Mouse (Mus musculus): Measurements from ENCODE around the gene Hsf2bp. TPM values are rescaled to one million over a fixed set of nuclear protein-coding genes. Genes with fewer than 3 reads are reported as not detected.

Hsf2bp gene
- polyA plus RNA-seq, 1 experiment from 2014 or later: 0.56 TPM

DNA sequence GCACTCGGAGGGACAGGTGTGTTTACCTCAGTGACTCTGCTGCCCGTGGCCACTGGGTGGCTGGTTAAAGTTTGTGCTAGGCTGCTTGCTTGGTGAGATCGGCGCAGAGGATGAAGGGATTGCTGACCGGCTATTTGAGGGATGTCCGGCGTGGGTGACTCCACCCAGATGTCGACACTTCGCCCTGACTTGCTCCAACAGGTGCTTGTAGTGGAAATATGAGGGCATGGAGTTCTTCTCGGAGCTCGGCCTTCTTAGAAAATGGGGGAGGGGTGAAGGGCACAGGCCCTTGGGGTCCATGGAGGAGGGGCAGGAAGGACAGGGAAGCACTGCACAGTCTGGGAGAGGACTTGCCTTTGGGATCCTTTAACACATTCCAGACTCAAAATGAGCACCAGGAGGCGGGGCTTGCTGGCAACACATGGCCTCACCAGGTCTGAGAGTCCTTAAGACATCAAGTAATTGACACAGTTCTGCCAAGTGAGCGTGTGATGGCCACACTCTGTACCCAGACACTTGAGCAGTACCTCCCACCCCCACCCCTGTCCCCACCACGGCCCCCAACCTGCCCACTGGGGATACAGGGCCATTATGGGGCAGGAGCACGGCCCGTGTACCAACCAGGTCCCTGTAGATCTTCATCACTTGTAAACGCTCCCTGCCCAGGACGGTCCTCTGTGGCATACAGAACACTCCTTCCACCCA is 120.2 kb downstream of the Hsf2bp start:
- H3K4me2 ChIP-seq: no peak overlapping the region
- H3K27ac ChIP-seq: no peak overlapping the region
- H3K9ac ChIP-seq: no peak overlapping the region
- WGBS: 60% methylated on average over 18 of the region's 18 CpGs
- no peak overlapping the region for H3K4me3 ChIP-seq
- ATAC-seq (ENCODE audit: insufficient number of reproducible peaks, insufficient read depth, low FRiP score, low TSS enrichment, low read depth): no peak
- H3K27me3 ChIP-seq: no peaks in the 10 kb centered on the region
- no peaks in the 10 kb centered on the region for H3K9me3 ChIP-seq
- H3K4me1 ChIP-seq: peaks cover 38% of the 10 kb centered on the region
- H3K36me3 ChIP-seq: no peaks in the 10 kb centered on the region

DNA sequence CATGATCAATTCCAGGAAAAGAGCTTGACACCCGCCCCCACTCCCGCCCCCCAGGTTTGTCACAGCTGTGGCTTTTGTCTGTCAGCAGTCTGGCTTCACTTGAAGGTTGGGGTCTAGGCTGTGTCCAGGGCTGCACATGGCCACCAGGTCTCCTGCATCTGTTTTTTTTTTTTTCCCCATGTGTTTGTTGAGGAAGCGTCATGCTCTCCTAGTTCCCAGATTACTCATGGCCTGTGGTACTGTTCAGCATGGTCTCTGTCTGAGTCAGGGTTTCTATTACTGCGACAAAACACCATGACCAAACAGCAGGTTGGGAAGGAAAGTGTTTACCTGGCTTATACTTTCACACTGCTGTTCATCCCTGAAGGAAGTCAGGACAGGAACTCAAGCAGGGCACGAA is 121.8 kb downstream of the Hsf2bp start:
- WGBS: 90% methylated on average over 5 of the region's 5 CpGs

DNA sequence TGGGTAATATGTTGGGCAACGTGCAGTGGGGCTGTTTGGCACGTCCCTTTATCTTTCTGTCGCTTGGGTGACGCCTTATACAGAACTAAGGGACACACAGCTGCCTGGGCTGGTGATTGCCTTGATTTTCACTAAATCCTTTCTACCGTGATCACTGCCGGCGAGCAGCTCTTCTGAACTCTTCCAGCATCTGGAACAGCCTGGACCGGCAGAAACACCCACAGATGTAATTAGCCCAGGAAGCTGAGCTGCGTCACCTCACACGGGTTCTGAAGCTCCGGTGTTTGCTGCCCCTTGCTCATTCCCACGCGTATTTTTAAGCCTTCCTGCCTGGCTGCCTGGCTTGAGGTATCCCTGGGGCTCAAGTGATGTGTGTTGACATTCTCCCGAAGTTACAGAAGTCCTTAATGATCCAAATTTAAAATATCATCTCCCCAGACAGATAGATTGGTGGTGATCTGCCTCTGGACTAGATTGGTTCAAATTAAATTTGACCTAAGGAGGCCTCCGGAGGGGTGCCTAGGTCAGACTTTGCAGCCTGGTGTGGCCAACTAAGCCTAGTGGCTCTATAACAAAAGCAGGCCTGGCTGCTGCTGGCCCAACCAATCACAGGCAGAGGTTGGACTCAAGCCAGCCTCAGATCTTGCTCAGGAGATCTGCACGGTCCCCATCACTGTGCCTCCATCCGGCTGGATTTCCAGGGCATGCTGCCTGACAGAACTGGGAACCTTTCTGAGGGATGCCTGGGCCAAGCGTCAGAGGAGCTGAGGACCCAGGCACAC is 123.1 kb downstream of the Hsf2bp start:
- Histone ChIP-seq H3K9me3 (no peaks in the 10 kb centered on the region), H3K9ac (no peak overlapping the region), H3K27ac (peak overlapping the region; percentile 39), H3K4me2 (no peak overlapping the region), H3K27me3 (no peaks in the 10 kb centered on the region), H3K4me3 (no peak overlapping the region), H3K4me1 (peaks cover 31% of the 10 kb centered on the region), H3K36me3 (no peaks in the 10 kb centered on the region)
- 44% methylated on average over 18 of the region's 18 CpGs for WGBS
- ATAC-seq (ENCODE audit: insufficient number of reproducible peaks, insufficient read depth, low FRiP score, low TSS enrichment, low read depth): no peak

More for the DNA sequence above, 121.8 kb downstream of the Hsf2bp start:
- Histone ChIP-seq H3K9ac (no peak overlapping the region), H3K9me3 (no peaks in the 10 kb centered on the region), H3K27me3 (no peaks in the 10 kb centered on the region), H3K4me2 (no peak overlapping the region), H3K27ac (no peak overlapping the region), H3K4me3 (no peak overlapping the region), H3K4me1 (peaks cover 31% of the 10 kb centered on the region), H3K36me3 (no peaks in the 10 kb centered on the region)
- ATAC-seq (ENCODE audit: insufficient number of reproducible peaks, insufficient read depth, low FRiP score, low TSS enrichment, low read depth): no peak

DNA sequence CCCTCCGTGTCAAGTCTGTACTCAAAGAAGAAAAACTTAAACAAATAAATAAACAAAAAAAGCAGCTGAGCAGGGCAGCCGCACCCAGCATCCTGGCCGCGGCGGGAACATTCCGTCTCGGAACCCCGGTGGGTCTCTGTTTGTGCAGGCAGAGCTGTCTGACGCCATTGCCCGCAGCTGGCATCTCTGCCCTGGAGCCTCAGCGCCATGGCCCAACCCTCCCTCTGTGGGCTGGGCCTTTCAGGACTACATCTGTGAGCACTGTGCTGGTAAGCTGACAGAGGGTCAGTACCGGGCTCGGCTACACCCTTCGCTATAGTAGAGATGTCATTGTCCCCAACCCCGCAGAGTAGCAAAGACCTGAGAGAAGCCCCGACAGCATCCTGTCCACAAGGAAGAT is 123.8 kb downstream of the Hsf2bp start:
- 0 out of 2 replicates have a peak, but pooled peaks have one; percentile 27 for ATAC-seq (ENCODE audit: insufficient number of reproducible peaks, insufficient read depth, low FRiP score, low TSS enrichment, low read depth)
- H3K9ac ChIP-seq: no peak overlapping the region
- H3K36me3 ChIP-seq: no peaks in the 10 kb centered on the region
- H3K4me2 ChIP-seq: no peak overlapping the region
- H3K27me3 ChIP-seq: no peaks in the 10 kb centered on the region
- peak overlapping the region; percentile 39; the same call in 1 of the 2 replicates for H3K27ac ChIP-seq
- H3K9me3 ChIP-seq: no peaks in the 10 kb centered on the region
- peaks cover 31% of the 10 kb centered on the region for H3K4me1 ChIP-seq
- no peak overlapping the region for H3K4me3 ChIP-seq
- 78% methylated on average over 16 of the region's 16 CpGs for WGBS

DNA sequence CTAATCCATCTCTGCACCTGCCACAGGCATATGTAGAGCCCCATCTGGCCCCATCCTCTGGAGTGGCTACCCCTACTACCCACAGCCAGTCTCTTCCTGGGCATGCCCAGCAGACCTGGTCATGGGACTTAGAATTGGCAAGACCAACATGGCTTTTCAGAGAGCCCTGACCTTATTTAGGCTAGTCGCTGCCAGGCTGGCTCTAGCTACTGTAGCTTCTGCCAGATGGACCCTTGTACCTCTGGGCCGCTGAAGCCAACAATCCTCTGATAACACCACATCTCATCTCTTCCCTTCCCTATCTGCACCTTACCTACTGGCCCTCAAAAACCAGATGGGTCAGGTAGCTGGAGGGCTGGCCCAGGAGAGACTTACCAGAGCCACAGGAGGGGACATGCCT is 127.2 kb downstream of the Hsf2bp start:
- H3K4me2 ChIP-seq: no peak overlapping the region
- no peaks in the 10 kb centered on the region for H3K36me3 ChIP-seq
- ATAC-seq (ENCODE audit: insufficient number of reproducible peaks, insufficient read depth, low FRiP score, low TSS enrichment, low read depth): no peak
- H3K9ac ChIP-seq: no peak overlapping the region
- H3K27me3 ChIP-seq: no peaks in the 10 kb centered on the region
- no peaks in the 10 kb centered on the region for H3K9me3 ChIP-seq
- H3K4me3 ChIP-seq: no peak overlapping the region
- 90% methylated on average over 2 of the region's 2 CpGs for WGBS
- peaks cover 17% of the 10 kb centered on the region for H3K4me1 ChIP-seq
- H3K27ac ChIP-seq: no peak overlapping the region

DNA sequence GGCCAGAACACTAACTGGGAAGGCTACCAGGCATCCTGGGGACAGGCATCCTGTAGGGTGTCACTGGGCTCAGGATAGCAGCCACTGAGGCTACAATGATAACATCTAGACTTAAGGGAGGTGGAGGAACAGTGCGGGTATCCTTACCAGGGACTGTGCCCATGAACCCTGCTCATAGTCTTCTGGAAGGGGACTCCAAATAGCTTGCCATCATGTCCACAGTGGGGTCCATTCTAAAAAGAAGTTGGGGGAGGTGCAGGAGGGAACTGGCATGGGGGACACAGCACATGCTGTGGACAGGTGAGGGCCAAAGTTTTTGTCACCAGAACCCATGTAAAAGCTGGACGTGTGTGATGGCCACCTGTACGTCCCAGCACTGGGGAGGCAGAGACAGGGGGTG is 129.7 kb downstream of the Hsf2bp start:
- no peak for ATAC-seq (ENCODE audit: insufficient number of reproducible peaks, insufficient read depth, low FRiP score, low TSS enrichment, low read depth)
- H3K4me3 ChIP-seq: no peak overlapping the region
- no peaks in the 10 kb centered on the region for H3K9me3 ChIP-seq
- no peak overlapping the region for H3K27ac ChIP-seq
- H3K36me3 ChIP-seq: no peaks in the 10 kb centered on the region
- H3K4me1 ChIP-seq: no peaks in the 10 kb centered on the region
- H3K27me3 ChIP-seq: no peaks in the 10 kb centered on the region
- 89% methylated on average over 3 of the region's 3 CpGs for WGBS
- no peak overlapping the region for H3K9ac ChIP-seq
- no peak overlapping the region for H3K4me2 ChIP-seq

DNA sequence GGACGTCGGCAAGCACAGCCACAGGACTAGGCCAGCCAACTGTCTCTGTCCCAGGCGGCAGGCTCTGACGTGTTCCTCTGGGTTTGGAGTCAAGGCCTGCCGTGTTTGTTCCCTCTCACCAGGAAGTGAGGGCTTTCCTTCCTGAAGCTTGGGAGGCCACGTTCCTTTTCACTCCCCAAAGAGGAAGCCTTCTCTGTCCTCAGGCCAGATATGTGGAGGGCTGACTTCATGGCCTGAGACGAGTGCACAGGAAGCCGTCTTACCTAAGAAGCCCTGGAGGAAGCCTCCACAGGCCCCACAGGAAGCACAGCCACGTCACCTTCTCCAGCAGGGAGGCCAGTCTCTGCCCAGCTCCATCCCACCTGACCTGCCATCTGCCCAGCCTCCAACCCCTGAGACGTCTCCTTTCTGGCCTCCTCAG is 130.3 kb downstream of the Hsf2bp start:
- Histone ChIP-seq H3K9ac (no peak overlapping the region), H3K36me3 (no peaks in the 10 kb centered on the region), H3K27ac (no peak overlapping the region), H3K4me1 (no peaks in the 10 kb centered on the region), H3K4me3 (no peak overlapping the region), H3K4me2 (no peak overlapping the region), H3K9me3 (no peaks in the 10 kb centered on the region), H3K27me3 (no peaks in the 10 kb centered on the region)
- ATAC-seq (ENCODE audit: insufficient number of reproducible peaks, insufficient read depth, low FRiP score, low TSS enrichment, low read depth): no peak
- WGBS: 45% methylated on average over 10 of the region's 10 CpGs

DNA sequence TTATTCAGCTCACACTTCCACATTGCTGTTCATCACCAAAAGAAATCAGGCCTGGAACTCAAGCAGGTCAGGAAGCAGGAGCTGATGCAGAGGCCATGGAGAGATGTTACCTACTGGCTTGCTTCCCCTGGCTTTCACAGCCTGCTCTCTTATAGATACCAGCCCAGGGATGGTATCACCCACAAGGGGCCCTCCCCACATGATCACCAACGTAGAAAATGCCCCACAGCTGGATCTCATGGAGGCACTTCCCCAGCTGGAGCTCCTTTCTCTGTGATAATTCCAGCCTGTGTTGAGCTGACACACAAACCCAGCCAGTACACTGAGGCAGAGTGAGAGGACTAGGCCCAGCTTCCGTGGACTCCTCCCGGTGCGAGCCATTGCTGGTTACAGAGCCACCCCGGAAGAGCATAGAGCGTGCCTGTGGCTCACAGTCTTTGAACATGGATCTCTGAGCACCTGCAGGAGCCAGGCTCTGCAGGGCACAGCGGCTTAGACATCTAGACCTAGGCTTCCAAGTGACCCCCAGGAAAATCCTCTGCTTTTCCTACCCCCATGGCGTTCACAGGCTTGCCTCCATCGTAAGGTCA is 130.9 kb downstream of the Hsf2bp start:
- Histone ChIP-seq H3K4me2 (no peak overlapping the region), H3K9ac (no peak overlapping the region), H3K27ac (no peak overlapping the region), H3K4me3 (no peak overlapping the region), H3K36me3 (no peaks in the 10 kb centered on the region), H3K4me1 (no peaks in the 10 kb centered on the region), H3K27me3 (no peaks in the 10 kb centered on the region), H3K9me3 (no peaks in the 10 kb centered on the region)
- 81% methylated on average over 9 of the region's 9 CpGs for WGBS
- ATAC-seq (ENCODE audit: insufficient number of reproducible peaks, insufficient read depth, low FRiP score, low TSS enrichment, low read depth): no peak

DNA sequence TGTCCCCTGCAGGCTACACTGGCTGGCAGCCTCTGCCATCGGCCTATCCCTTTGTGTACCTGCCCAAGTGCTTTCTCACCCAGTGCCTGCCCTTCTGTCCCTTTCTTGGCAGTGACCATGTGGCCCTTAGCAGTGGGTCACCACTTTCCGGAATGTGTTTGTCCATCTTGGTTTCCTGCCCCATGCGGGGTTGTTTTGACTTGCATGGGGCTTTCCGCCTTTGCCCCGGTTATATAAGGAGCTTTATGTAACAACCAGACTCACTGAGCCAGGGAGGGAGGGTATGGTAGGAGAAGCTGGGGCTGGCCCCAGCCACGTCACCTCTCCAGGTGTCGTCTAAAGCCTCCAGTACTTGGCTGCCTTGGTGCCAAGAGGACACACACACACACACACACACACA is 132.1 kb downstream of the Hsf2bp start:
- ATAC-seq (ENCODE audit: insufficient number of reproducible peaks, insufficient read depth, low FRiP score, low TSS enrichment, low read depth): no peak
- WGBS: 93% methylated on average over 7 of the region's 7 CpGs
- no peak overlapping the region for H3K9ac ChIP-seq
- no peaks in the 10 kb centered on the region for H3K27me3 ChIP-seq
- no peaks in the 10 kb centered on the region for H3K9me3 ChIP-seq
- H3K36me3 ChIP-seq: no peaks in the 10 kb centered on the region
- no peak overlapping the region for H3K4me3 ChIP-seq
- no peaks in the 10 kb centered on the region for H3K4me1 ChIP-seq
- H3K4me2 ChIP-seq: no peak overlapping the region
- no peak overlapping the region for H3K27ac ChIP-seq

DNA sequence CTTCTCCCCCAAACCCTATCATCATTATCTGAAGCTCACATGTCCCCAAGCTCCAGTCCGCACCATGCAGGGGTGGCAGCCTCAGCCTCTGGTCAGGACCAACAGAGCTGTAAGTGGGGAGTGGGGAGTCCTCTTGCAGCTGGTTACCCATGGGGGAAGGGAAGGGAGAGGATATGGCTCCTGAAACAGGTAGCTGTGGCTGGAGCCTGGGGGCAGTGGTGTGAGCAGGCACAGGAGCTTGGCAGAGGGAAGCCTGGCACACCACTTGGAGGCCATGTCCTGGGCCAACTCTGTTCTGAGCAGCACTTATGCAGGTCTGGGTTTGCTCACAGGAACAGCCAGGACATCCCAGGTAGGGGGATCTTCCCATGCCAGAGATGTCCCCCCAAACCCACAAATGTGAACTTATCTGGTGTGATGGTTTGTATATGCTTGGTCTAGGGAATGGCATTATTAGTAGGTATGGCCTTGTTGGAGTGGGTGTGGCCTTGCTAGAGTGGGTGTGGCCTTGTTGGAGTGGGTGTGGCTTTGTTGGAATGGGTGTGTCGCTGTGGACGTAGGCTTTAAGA is 133.4 kb downstream of the Hsf2bp start:
- Histone ChIP-seq H3K9me3 (no peaks in the 10 kb centered on the region), H3K4me2 (no peak overlapping the region), H3K9ac (no peak overlapping the region), H3K36me3 (no peaks in the 10 kb centered on the region), H3K27me3 (no peaks in the 10 kb centered on the region), H3K4me3 (no peak overlapping the region), H3K27ac (no peak overlapping the region), H3K4me1 (no peaks in the 10 kb centered on the region)
- no peak for ATAC-seq (ENCODE audit: insufficient number of reproducible peaks, insufficient read depth, low FRiP score, low TSS enrichment, low read depth)
- 86% methylated on average over 3 of the region's 3 CpGs for WGBS

DNA sequence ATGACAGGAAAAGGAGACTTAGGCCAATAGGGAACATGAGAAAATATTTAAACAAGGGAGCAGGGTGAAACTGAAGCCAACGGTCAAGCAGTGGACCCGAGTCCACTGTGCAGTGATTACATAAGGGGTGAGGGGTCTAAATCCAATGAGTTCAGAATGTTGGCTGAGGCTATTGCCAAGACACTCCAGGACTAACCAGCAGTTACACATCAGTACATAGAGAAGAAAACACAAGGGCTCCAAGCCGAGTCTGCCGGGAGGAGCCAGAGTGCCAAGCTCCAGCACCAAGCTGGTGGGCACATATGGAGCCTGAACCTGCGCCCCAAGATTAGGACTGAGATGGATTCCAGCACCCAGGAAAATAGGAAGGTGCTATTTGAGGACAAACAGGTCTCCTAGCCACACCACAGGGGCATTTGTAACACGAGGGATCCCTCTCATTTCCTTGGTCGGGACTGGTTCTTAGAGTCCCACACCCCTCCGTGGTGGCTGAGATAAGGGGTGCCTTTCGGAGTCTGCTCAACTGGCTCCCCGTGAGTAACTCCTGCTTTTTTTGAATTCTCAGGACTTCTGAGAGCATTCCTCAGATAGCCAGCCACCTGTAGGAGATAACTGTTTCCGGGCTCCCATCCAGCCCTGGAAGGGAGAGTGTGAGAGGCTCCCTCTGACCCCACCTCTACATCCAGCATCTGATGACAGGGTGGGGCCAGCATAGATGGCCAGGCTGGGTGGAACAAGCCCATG is 134.5 kb downstream of the Hsf2bp start:
- no peak overlapping the region for H3K4me3 ChIP-seq
- no peaks in the 10 kb centered on the region for H3K27me3 ChIP-seq
- no peak overlapping the region for H3K27ac ChIP-seq
- H3K4me1 ChIP-seq: 0 out of 2 replicates have a peak, but pooled peaks cover 5% of the 10 kb centered on the region
- no peak overlapping the region for H3K4me2 ChIP-seq
- no peaks in the 10 kb centered on the region for H3K36me3 ChIP-seq
- ATAC-seq (ENCODE audit: insufficient number of reproducible peaks, insufficient read depth, low FRiP score, low TSS enrichment, low read depth): no peak
- no peaks in the 10 kb centered on the region for H3K9me3 ChIP-seq
- WGBS: 73% methylated on average over 11 of the region's 11 CpGs
- H3K9ac ChIP-seq: no peak overlapping the region

All from embryonic facial prominence, embryonic 13.5 days (tissue).